ENCODE assay signal across 18 mouse cellular contexts in the genomic region with DNA sequence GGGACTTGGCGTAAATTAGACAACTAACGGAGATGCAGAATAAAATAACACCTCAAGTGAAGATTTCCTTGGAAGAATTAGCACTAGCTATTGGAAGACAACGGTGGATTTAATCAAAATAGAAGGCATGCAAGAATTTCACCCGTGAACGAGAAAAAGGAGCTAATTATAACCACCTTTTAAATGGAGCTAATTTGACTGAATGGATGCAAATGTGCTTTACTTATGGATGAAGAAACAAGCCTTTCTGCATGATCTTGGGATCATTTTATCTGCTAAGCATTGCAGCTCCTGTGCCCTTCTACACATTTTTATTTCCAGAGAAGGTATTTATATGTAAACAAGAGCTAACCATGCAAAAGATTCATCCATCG.
A peak's percentile ranks its signal among the peaks of the same experiment; 100 is the strongest.
DNase-seq lines count a peak whose midpoint lies in the region; ATAC-seq and TF ChIP-seq lines count a peak whose summit lies in the region.
"Had no signal": no experiment of that assay in that cellular context is flagged by ENCODE, and none has a peak within 500 bp of the region (broad histone marks: within the 10 kb centered on the region; RNA-seq: fewer than 3 reads in every experiment).

No protein-coding gene starts in this region.

- no peaks in the 10 kb centered on the region for H3K9me3 ChIP-seq in midbrain, embryonic 12.5 days
- H3K9me3 ChIP-seq in midbrain, embryonic 10.5 days (replicated peaks) = no peaks in the 10 kb centered on the region
- H3K9me3 ChIP-seq in forebrain, embryonic 13.5 days (replicated peaks) = no peaks in the 10 kb centered on the region
- H3K9me3 ChIP-seq in hindbrain, postnatal 0 days (ENCODE audit: low read length) = no peaks in the 10 kb centered on the region
- no peaks in the 10 kb centered on the region for H3K9me3 ChIP-seq in stomach, postnatal 0 days (ENCODE audit: control insufficient read depth, low read length)
- H3K9me3 ChIP-seq: kidney, embryonic 15.5 days; limb, embryonic 10.5 days had no signal

- no peak overlapping the region for H3K4me3 ChIP-seq in midbrain, embryonic 12.5 days
- no peak overlapping the region for H3K4me3 ChIP-seq in midbrain, embryonic 10.5 days
- peak overlapping the region; percentile 31 for H3K4me3 ChIP-seq in forebrain, embryonic 13.5 days
- H3K4me3 ChIP-seq in hindbrain, postnatal 0 days (ENCODE audit: low read length) = peak overlapping the region; percentile 45
- no peak overlapping the region for H3K4me3 ChIP-seq in stomach, postnatal 0 days (ENCODE audit: low read depth, low read length)
- H3K4me3 ChIP-seq: heart, adult 2 months; kidney, embryonic 15.5 days; limb, embryonic 10.5 days had no signal

- no peak for ATAC-seq in midbrain, embryonic 12.5 days (ENCODE audit: low FRiP score, low read depth)
- ATAC-seq in forebrain, embryonic 13.5 days = no peak
- ATAC-seq in hindbrain, postnatal 0 days = no peak
- ATAC-seq in stomach, postnatal 0 days (ENCODE audit: low FRiP score, low TSS enrichment) = no peak
- no peak for ATAC-seq in erythroblast, adult 5-6 weeks (replicated peaks; ENCODE audit: low FRiP score, poor library complexity, severe bottlenecking)

- H3K36me3 ChIP-seq in midbrain, embryonic 12.5 days = no peaks in the 10 kb centered on the region
- H3K36me3 ChIP-seq in midbrain, embryonic 10.5 days = no peaks in the 10 kb centered on the region
- H3K36me3 ChIP-seq in forebrain, embryonic 13.5 days (ENCODE audit: poor library complexity, severe bottlenecking) = peaks cover under 1% of the 10 kb centered on the region; the same call in 1 of the 2 replicates
- no peaks in the 10 kb centered on the region for H3K36me3 ChIP-seq in hindbrain, postnatal 0 days (ENCODE audit: insufficient read depth, low read length)
- H3K36me3 ChIP-seq in stomach, postnatal 0 days (ENCODE audit: control insufficient read depth, insufficient read depth, low read length) = no peaks in the 10 kb centered on the region
- H3K36me3 ChIP-seq: kidney, embryonic 15.5 days; limb, embryonic 10.5 days had no signal

- H3K9ac ChIP-seq in midbrain, embryonic 12.5 days (replicated peaks) = no peak overlapping the region
- H3K9ac ChIP-seq in forebrain, embryonic 13.5 days = peak overlapping the region; percentile 17; the same call in 1 of the 2 replicates
- H3K9ac ChIP-seq in hindbrain, postnatal 0 days (replicated peaks; ENCODE audit: low read length) = peak overlapping the region; percentile 52
- H3K9ac ChIP-seq in stomach, postnatal 0 days (ENCODE audit: low read length) = no peak overlapping the region
- H3K9ac ChIP-seq: kidney, embryonic 15.5 days had no signal

- TF ChIP-seq CTCF in hindbrain, postnatal 0 days (IDR thresholded peaks at IDR 0.05; ENCODE audit: low read depth) = no peak
- TF ChIP-seq CTCF in stomach, postnatal 0 days (IDR thresholded peaks at IDR 0.05; ENCODE audit: low read depth) = no peak

- peak overlapping the region; percentile 58; the same call in 1 of the 2 replicates for H3K27ac ChIP-seq in midbrain, embryonic 12.5 days (replicated peaks)
- H3K27ac ChIP-seq in midbrain, embryonic 10.5 days (replicated peaks) = no peak overlapping the region
- H3K27ac ChIP-seq in forebrain, embryonic 13.5 days = peak overlapping the region; percentile 85
- H3K27ac ChIP-seq in hindbrain, postnatal 0 days = peak overlapping the region; percentile 65
- H3K27ac ChIP-seq in stomach, postnatal 0 days (replicated peaks) = no peak overlapping the region
- H3K27ac ChIP-seq: heart, adult 2 months; kidney, embryonic 15.5 days; limb, embryonic 10.5 days had no signal

- no peak for TF ChIP-seq EP300 in stomach, postnatal 0 days (optimal IDR thresholded peaks at IDR 0.05)

- no peak for DNase-seq in midbrain, embryonic 10.5 days (ENCODE audit: low spot score)
- DNase-seq in hindbrain, postnatal 0 days (ENCODE audit: low spot score) = peak; percentile 9
- no peak for DNase-seq in stomach, postnatal 0 days (ENCODE audit: low spot score)
- DNase-seq in adrenal gland, postnatal 4 days (ENCODE audit: low spot score in 2 of 2) = no peak
- DNase-seq: adrenal gland, postnatal 10 days; B cell, adult 2 months; gastrocnemius, postnatal 14 days; heart, adult 2 months; lung, adult 2 months; lung, postnatal 36 days; retina, postnatal 1 day; thymus, postnatal 4 days had no signal

- H3K27me3 ChIP-seq in midbrain, embryonic 12.5 days = no peaks in the 10 kb centered on the region
- H3K27me3 ChIP-seq in midbrain, embryonic 10.5 days (ENCODE audit: low read depth, poor library complexity, severe bottlenecking) = no peaks in the 10 kb centered on the region
- H3K27me3 ChIP-seq in forebrain, embryonic 13.5 days = no peaks in the 10 kb centered on the region
- H3K27me3 ChIP-seq in hindbrain, postnatal 0 days (ENCODE audit: insufficient read depth, low read length) = no peaks in the 10 kb centered on the region
- no peaks in the 10 kb centered on the region for H3K27me3 ChIP-seq in stomach, postnatal 0 days (ENCODE audit: control insufficient read depth, insufficient read depth, low read length)
- H3K27me3 ChIP-seq: kidney, embryonic 15.5 days had no signal

- peak overlapping the region; percentile 6; the same call in 1 of the 2 replicates for H3K4me2 ChIP-seq in midbrain, embryonic 12.5 days (replicated peaks)
- H3K4me2 ChIP-seq in forebrain, embryonic 13.5 days = peak overlapping the region; percentile 56
- peak overlapping the region; percentile 63 for H3K4me2 ChIP-seq in hindbrain, postnatal 0 days (ENCODE audit: low read depth, low read length)
- no peak overlapping the region for H3K4me2 ChIP-seq in stomach, postnatal 0 days (replicated peaks; ENCODE audit: low read depth)
- H3K4me2 ChIP-seq: kidney, embryonic 15.5 days; liver, embryonic 11.5 days had no signal

- H3K4me1 ChIP-seq in midbrain, embryonic 12.5 days = peaks cover 19% of the 10 kb centered on the region
- H3K4me1 ChIP-seq in midbrain, embryonic 10.5 days = peaks cover 3% of the 10 kb centered on the region; the same call in 1 of the 2 replicates
- peaks cover 35% of the 10 kb centered on the region for H3K4me1 ChIP-seq in forebrain, embryonic 13.5 days
- no peaks in the 10 kb centered on the region for H3K4me1 ChIP-seq in hindbrain, postnatal 0 days (ENCODE audit: insufficient read depth, low read length)
- H3K4me1 ChIP-seq in stomach, postnatal 0 days (replicated peaks; ENCODE audit: control insufficient read depth, insufficient read depth) = no peaks in the 10 kb centered on the region
- H3K4me1 ChIP-seq: kidney, embryonic 15.5 days; limb, embryonic 10.5 days had no signal

- WGBS in midbrain, embryonic 12.5 days = 65% methylated on average over 6 of the region's 6 CpGs
- WGBS in midbrain, embryonic 10.5 days = 83% methylated on average over 6 of the region's 6 CpGs
- 20% methylated on average over 6 of the region's 6 CpGs for WGBS in forebrain, embryonic 13.5 days
- WGBS in hindbrain, postnatal 0 days = 28% methylated on average over 6 of the region's 6 CpGs
- WGBS in stomach, postnatal 0 days = 81% methylated on average over 6 of the region's 6 CpGs

Comparison
In these comparisons a context has a peak if more than half of its experiments do, and no peak if none do; other contexts are left out.
1. H3K27ac ChIP-seq: peak in midbrain, embryonic 12.5 days (single experiment), forebrain, embryonic 13.5 days (single experiment) and hindbrain, postnatal 0 days (single experiment); none in midbrain, embryonic 10.5 days (single experiment) and stomach, postnatal 0 days (single experiment).
2. H3K4me3 ChIP-seq: peak in forebrain, embryonic 13.5 days (single experiment) and hindbrain, postnatal 0 days (single experiment); none in midbrain, embryonic 12.5 days (single experiment), midbrain, embryonic 10.5 days (single experiment) and stomach, postnatal 0 days (single experiment).
3. H3K9ac ChIP-seq: peak in forebrain, embryonic 13.5 days (single experiment) and hindbrain, postnatal 0 days (single experiment); none in midbrain, embryonic 12.5 days (single experiment) and stomach, postnatal 0 days (single experiment).